Mouse (Mus musculus) adipocyte (in vitro differentiated cells): ENCODE data around the gene Klk1b21.
"Not testable (repeated sequence)": the region's sequence is repeated elsewhere in the genome, so short reads cannot be mapped to it uniquely, and the experiment has no call there.

Experiments used
- DNase-seq: peaks from one replicate; pipeline ENCODE4 v3.0.0-alpha.2; 2016; ENCODE audit warnings: low spot score

The Klk1b21 gene

DNA sequence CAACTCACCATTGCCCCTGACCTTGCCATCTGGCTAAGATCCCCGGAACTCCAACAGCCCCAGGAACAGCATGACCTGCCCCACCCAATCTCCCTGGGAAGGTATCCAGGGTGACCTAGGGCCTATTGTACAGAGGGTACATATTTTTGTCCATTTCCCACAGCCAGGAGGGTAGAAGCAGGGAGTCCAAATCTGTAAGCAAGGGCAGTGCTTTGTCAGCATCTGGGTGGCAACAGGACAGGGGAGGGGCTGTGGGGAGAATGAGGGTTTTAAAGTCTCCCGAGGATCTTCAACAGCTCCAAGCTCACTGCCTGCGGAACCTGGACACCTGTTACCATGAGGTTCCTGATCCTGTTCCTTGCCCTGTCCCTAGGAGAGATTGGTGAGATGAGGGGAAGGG is at the start of gene Klk1b21:
Gene Klk1b21, plus strand, starts transcription at position 301 of the 400 bp plus-strand sequence.
- DNase-seq, result not testable (repeated sequence)

DNA sequence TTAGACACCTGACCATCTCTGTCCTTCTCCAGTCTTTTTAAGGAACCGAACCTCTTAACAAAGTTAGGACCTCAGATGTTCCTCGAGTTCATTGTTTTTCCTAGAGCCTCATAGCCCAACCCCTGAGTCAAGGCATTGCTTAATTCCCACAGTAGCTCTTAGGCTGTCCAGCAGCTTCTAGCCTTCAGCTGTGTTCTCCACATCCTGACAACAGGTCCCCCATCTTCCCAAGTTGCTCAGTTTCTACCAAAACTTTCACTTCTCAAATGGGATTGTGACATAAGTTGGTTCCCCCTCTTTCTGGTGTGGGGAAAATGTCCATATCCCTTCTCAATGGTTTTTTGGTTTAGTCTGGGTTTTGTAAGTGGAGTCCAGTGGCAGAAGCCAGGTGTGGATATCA is 30.0 kb upstream of the Klk1b21 start:
- no peak for DNase-seq

DNA sequence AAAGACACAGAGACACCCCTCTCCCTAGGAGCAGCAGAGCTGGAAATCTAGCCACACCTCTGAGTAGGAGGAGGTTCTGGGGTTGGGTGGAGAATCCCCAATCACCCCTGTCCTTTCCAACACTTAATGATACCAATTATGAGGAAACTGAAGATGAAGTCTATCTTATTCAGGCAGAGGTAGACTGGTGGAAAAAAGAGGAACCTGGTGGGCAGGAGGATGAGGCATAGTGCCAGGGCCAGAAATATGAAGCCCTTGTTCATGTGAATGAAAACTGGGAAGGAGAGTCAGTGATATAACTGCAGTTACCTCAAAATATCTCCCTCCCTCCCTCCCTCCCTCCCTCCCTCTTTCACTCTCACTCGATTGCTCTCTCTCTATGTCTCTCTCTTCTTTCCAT is 24.4 kb upstream of the Klk1b21 start:
- DNase-seq, result no peak

DNA sequence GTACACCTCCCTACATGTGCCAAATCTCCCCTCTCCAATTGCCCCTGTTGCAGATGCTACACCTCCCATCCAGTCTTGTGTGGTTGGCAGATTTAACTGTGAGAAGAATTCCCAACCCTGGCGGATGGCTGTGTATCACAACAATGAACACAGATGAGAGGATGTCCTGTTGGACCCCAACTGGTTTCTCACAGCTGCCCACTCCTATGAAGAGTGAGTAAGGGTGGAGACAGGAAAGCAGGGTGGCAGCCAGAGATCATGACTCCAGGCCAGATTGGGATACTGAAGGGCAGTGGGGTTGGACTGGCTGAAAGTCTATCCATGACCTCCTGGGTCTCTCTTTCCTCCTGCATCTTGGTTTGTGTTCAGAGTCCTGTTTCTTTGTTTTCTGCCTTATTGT is 6.0 kb upstream of the Klk1b21 start:
- DNase-seq, result no peak

DNA sequence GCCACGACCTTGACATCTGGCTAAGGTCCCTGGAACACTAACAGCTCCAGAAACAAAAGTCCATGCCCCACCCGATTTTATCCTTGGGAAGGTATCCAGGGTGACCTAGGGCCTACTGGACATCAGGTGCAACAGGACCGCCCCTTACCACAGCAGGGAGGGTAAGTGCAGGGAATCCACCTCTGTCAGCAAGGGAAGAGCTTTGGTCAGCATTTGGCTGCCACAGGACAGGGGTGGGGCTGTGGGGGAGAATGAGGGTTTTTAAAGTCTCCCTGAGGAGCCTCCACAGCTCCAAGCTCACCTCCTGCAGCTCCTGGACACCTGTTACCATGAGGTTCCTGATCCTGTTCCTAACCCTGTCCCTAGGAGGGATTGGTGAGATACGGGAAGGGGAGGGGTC is 10.2 kb downstream of the Klk1b21 start, which contains the start of gene Klk1b22:
Gene Klk1b22, plus strand, starts transcription at position 301 of the 400 bp plus-strand sequence.
- DNase-seq, result no peak

DNA sequence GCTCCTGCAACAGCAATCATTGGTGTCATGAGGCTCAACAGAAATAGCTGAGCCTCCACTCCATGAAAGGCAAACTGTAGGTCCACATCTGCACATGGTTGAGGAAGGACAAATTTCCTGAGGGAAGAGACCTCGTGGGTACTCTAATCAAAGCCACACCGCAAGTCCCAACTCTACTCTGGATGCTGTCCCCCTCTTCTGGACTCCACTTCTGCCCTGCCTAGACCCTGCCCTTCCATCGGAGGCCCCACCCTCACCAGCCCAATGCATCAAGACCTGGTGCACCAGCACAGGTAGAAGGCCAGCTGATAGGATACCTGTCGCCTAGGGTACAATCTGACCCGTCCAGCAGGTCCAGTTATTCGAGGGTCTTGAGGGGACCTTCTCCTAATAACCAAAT is 21.3 kb downstream of the Klk1b21 start:
- DNase-seq, result no peak

DNA sequence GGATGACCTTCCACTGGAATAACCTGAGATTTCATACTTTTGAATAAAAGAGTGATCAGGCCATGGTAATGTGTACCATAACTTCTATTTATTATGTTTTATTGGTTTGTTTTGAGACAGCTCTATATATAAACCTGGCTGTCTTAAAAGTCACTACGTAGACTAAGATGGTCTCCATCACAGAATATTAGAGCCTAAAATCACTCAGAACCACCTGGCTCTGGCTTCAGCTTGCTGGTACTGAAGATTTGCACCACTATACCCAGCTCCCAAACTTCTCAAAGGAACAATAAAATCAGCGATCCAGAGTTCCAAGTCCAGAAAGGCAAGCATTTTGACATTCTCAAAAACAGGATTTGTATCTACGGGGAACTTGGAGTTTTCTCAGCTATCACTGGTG is 34.3 kb downstream of the Klk1b21 start, which contains the start of gene Klk1b16:
Gene Klk1b16, plus strand, starts transcription at position 301 of the 400 bp plus-strand sequence.
- no peak for DNase-seq
